ENCODE assay signal across 29 mouse cellular contexts in genomic region chr1:53291197-53291596, GRCm38 (mm10). TPM values are rescaled to one million over a fixed set of nuclear protein-coding genes. Genes with fewer than 3 reads are reported as not detected.
"Had no signal": no experiment of that assay in that cellular context is flagged by ENCODE, and none has a peak within 500 bp of the region (broad histone marks: within the 10 kb centered on the region; RNA-seq: fewer than 3 reads in every experiment).

No protein-coding gene starts in this region.

- H3K9me3 ChIP-seq: heart, embryonic 12.5 days; hindbrain, embryonic 12.5 days; limb, embryonic 15.5 days had no signal

- H3K27me3 ChIP-seq: heart, embryonic 12.5 days; hindbrain, embryonic 12.5 days; limb, embryonic 13.5 days; limb, embryonic 15.5 days had no signal

- H3K36me3 ChIP-seq: hindbrain, embryonic 12.5 days had no signal

- H3K4me1 ChIP-seq: heart, embryonic 12.5 days had no signal

- H3K27ac ChIP-seq: heart, adult 2 months; hindbrain, embryonic 10.5 days; hindbrain, embryonic 12.5 days; hindbrain, embryonic 14.5 days; kidney, postnatal 0 days; limb, embryonic 13.5 days; limb, embryonic 15.5 days; liver, embryonic 14.5 days had no signal

- DNase-seq: forebrain, postnatal 0 days; gastrocnemius, postnatal 14 days; gastrocnemius, postnatal 36 days; heart, adult 11 months; heart, adult 2 months; heart, postnatal 10 days; heart, postnatal 4 days; kidney, adult 11 months; kidney, postnatal 25 days; layer of hippocampus, adult 9-11 months; layer of hippocampus, postnatal 36 days; left cerebral cortex, postnatal 4 days had no signal

- H3K9ac ChIP-seq: forebrain, postnatal 0 days; heart, embryonic 12.5 days; hindbrain, embryonic 12.5 days; hindbrain, embryonic 14.5 days; limb, embryonic 13.5 days; limb, embryonic 15.5 days; liver, embryonic 14.5 days had no signal

- ATAC-seq: forebrain, postnatal 0 days; hindbrain, embryonic 16.5 days; inflammation-experienced regulatory T-cells, adult 6 months had no signal

- H3K4me3 ChIP-seq: heart, adult 2 months; heart, embryonic 12.5 days; hindbrain, embryonic 10.5 days; hindbrain, embryonic 12.5 days; limb, embryonic 13.5 days; limb, embryonic 15.5 days had no signal

- H3K4me2 ChIP-seq: heart, embryonic 12.5 days; hindbrain, embryonic 12.5 days; hindbrain, embryonic 14.5 days; limb, embryonic 13.5 days; limb, embryonic 15.5 days; liver, embryonic 11.5 days had no signal

RNA-seq across cellular contexts. Expression of gene Gm28778, which starts 5.7 kb away (rescaled TPM):
- total RNA-seq: forebrain, postnatal 0 days; gastrocnemius, postnatal 14 days; heart, adult 2 months; heart, postnatal 4 days; left cerebral cortex, postnatal 10 days; left cerebral cortex, postnatal 4 days had no signal
- polyA plus RNA-seq: forebrain, postnatal 0 days; heart, embryonic 12.5 days; heart, embryonic 14.5 days; heart, embryonic 16.5 days; hindbrain, embryonic 10.5 days; hindbrain, embryonic 12.5 days; hindbrain, embryonic 14.5 days; hindbrain, embryonic 16.5 days; kidney, embryonic 14.5 days; kidney, postnatal 0 days; limb, embryonic 11.5 days; limb, embryonic 13.5 days; limb, embryonic 15.5 days; liver, embryonic 11.5 days; liver, embryonic 14.5 days; liver, embryonic 16.5 days had no signal
